Mouse (Mus musculus) urinary bladder, postnatal 0 days (tissue): ENCODE data around the gene Prf1. TPM values are rescaled to one million over a fixed set of nuclear protein-coding genes. Genes with fewer than 3 reads are reported as not detected.

Source experiments
- polyA plus RNA-seq: library from polyadenylated mRNA; unstranded; fragments of >200 nt; fragmentation: Nextera tagmentation; extraction: Ambion mirVana; gene quantifications from 2 replicates; pipeline ENCODE4 v1.2.1, GENCODE M21; 2015

Prf1 gene
- not detected in 2 replicates for polyA plus RNA-seq

DNA sequence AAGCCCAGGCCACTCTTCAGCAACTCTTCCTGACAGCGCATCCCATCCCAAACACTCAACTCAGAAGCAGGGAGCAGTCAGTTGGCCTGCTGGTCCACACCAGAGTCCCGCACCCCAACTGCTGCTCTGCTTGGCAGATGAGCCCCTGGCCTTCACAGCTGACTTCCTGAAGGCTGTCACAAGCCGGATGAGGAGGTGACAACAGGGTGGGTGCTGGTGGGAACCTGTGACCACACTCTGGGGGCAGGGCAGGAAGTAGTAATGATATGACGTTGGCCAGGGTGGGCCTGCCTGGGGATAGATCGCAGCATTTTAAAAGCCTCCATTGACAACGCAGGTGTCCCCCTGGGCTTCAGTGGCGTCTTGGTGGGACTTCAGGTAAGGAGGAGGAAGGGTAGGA, at the start of gene Prf1:
Gene Prf1 (plus strand): TSS at position 357 of the 400 bp plus-strand sequence.

DNA sequence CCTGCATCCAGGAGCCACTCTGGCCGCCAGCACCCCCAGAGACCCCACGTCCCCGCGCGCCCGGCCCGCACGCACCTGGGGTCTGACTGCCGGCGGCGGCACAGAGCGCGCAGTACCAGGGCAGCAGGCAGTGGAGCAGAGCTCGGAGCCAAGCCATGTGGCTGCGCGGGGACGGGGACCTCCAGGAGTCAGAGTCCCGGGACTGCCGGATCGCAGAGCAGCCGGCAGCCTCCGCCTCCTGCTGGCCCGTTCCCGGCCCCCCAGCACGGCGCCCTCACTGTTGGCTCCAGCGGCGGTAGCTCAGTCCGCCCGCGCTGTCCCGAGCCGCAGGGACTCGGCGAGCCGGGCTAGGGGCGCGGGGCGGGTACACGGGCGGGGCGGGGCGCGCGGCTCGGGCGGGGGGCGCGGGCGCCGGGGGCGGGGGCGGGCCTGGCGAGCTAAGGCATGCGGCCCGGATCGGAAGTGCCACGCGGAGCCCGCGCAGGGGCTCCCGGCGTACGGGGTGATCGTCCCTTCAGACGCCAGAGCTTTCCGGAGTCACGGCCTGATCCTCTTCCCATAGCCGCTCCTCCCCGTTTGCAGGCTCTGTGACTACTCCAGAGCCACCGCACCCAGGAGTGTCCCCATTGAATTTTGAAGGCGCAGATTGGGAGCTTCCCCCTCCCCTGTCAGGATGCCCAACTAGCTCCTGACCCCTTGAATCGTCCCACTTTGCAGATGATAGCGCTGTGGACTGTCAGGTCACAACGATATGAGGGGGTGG, 24.4 kb upstream of the Prf1 start, which contains the start of gene Adamts14:
Gene Adamts14 (minus strand): TSS at position 358 of the 763 bp plus-strand sequence.

Other genes with a start within 250 kb of the Prf1 start
- gene Pcbd1, start 208.5 kb upstream of the Prf1 start, polyA plus RNA-seq, result 24.8 and 30.5 TPM in 2 replicates
- gene Sgpl1, start 150.1 kb upstream of the Prf1 start, polyA plus RNA-seq, result 73.4 and 74.8 TPM in 2 replicates
- 0.73 and 1.2 TPM in 2 replicates for gene Tbata, start 125.9 kb upstream of the Prf1 start, polyA plus RNA-seq
- 2.1 and 2.2 TPM in 2 replicates for gene Adamts14, start 24.4 kb upstream of the Prf1 start, polyA plus RNA-seq
- 8.3 and 8.5 TPM in 2 replicates for gene Pald1, start 85.7 kb downstream of the Prf1 start, polyA plus RNA-seq
- 0.10 and 0.11 TPM in 2 replicates for gene Nodal, start 120.1 kb downstream of the Prf1 start, polyA plus RNA-seq
- 74.5 and 79.2 TPM in 2 replicates for gene Eif4ebp2, start 154.8 kb downstream of the Prf1 start, polyA plus RNA-seq
- gene Lrrc20, start 178.0 kb downstream of the Prf1 start, polyA plus RNA-seq, result 4.9 and 5.5 TPM in 2 replicates